Mouse (Mus musculus): ENCODE results near the gene Sfxn2. TPM values are rescaled to one million over a fixed set of nuclear protein-coding genes. Genes with fewer than 3 reads are reported as not detected.
A peak's percentile ranks its signal among the peaks of the same experiment; 100 is the strongest.

Gene Sfxn2
- polyA plus RNA-seq, 1 experiment from 2014 or later, result 11.0 TPM

DNA sequence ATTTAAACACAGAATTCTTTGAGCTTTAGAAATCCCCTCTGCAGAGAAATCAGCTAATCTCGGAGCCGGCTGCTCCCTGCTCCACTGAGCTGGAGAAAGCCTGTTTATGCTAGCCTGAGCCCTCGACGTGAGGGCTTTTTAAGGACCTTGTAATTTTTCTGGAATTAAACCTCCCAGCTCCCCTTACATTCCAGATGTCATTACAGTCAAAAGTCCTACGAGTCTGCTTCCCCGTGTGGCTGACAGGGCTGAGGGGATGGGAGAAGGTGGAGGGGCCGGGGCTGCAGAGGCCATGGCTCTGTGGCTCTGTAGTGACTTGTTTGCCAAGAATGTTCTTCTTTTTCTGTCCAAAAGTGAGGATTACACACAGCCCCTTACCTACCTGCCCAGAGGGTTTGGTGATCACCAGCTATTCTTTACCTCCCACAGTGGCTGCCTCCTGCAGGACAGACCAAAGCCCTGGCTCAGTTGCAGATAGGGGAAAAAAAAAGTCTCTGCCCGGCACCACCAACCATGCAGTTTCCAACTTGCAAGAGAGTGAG is 42.6 kb upstream of the Sfxn2 start:
- Histone ChIP-seq H3K9ac (replicated peaks) (peak overlapping the region; percentile 29; the same call in 1 of the 2 replicates), H3K4me1 (peaks cover 86% of the 10 kb centered on the region), H3K4me3 (replicated peaks) (no peak overlapping the region), H3K9me3 (replicated peaks) (no peaks in the 10 kb centered on the region), H3K36me3 (no peaks in the 10 kb centered on the region), H3K27ac (replicated peaks) (peak overlapping the region; percentile 79), H3K4me2 (peak overlapping the region; percentile 23; the same call in 1 of the 2 replicates), H3K27me3 (replicated peaks) (no peaks in the 10 kb centered on the region)
- no peak for ATAC-seq (ENCODE audit: low FRiP score)
- WGBS, result 14% methylated on average over 8 of the region's 8 CpGs

DNA sequence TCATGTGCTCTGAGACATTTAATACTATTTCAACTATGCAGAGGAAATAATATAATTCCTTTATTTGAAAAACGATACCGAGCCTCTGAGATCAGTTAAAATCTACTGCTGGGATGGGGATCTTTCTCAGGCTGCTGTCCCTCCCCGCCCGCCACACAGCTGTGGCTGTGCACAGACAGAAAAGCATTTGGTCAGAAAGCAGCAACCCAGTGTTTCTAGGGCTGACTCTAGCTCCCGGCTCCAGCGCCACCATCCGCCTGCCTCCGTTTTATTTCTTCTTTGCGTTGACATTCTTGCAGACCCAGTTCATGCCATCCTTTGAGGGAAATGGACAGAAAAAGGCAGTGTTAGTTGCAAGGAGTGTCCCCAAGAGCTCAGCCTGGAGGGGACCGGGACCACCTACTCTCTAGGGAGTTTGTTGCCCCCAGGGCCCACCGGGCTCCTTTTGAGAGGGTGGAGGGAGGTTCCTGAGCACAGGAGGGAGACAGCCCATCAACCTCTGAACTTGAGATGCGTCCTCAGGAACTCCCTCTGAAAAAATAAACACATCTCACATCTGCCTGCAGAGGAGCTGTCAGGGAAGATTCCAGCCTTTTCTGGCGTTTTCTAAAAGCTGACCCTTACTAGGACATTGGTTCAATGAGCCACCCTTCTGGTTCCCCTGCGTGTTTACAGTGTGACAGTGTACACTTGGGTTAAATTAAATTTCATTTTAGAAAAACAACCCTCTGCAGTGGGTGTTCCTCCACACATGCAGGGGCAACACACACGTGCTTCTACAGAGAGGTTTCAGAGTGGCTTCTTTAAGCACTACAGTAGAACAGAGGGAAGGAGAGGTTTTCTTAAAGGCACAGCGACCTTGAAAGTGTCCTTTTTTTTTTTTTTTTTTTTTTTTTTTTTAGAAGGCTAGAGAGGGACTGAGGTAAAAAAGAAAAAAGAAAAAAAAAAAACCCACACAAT is 41.8 kb upstream of the Sfxn2 start:
- H3K9ac ChIP-seq (replicated peaks), result no peak overlapping the region

DNA sequence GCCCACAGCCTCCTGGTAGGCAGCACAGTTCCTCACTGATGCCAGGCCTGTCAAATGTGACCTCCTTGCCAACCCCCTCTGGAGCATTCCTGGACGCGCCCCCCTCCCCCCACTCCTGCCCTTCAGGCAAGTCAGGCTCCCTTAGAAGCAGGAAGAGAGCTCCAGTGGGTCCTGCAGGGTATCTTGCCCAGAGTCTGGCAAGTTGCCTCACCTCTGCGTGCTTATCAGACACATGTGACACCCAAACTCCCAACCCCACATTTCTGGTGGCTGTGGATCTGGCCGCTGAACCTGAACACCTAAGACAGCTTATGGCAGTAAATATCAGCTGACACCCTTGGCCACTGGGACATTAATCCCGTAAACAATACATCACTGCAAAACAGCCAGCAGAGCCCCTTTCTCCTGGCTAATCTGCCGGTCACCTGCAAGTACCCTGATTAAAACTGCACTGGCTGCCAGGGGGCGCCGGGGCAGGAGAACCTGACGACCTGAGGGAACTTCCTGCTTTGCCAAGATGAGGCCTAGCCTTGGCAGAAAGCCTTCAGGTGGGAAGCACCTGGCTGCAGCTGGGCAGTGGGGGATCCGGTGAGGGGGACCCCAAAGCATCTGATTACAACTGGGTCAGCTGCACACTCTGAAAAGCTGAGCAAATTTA is 41.0 kb upstream of the Sfxn2 start:
- Histone ChIP-seq H3K27ac (replicated peaks) (peak overlapping the region; percentile 79), H3K4me3 (replicated peaks) (no peak overlapping the region), H3K27me3 (replicated peaks) (no peaks in the 10 kb centered on the region), H3K36me3 (peaks cover 4% of the 10 kb centered on the region; the same call in 1 of the 2 replicates), H3K9me3 (replicated peaks) (no peaks in the 10 kb centered on the region), H3K4me2 (no peak overlapping the region), H3K9ac (replicated peaks) (0 out of 2 replicates have a peak overlapping the region, but pooled peaks have one; percentile 4), H3K4me1 (peaks cover 73% of the 10 kb centered on the region)
- 18% methylated on average over 10 of the region's 10 CpGs for WGBS
- ATAC-seq (ENCODE audit: low FRiP score), result no peak

More for the DNA sequence above, 41.8 kb upstream of the Sfxn2 start:
- WGBS, result 10% methylated on average over 16 of the region's 16 CpGs
- no peak for ATAC-seq (ENCODE audit: low FRiP score)
- Histone ChIP-seq H3K4me1 (peaks cover 78% of the 10 kb centered on the region), H3K27me3 (replicated peaks) (no peaks in the 10 kb centered on the region), H3K4me3 (replicated peaks) (no peak overlapping the region), H3K4me2 (peak overlapping the region; percentile 23), H3K9me3 (replicated peaks) (no peaks in the 10 kb centered on the region), H3K36me3 (no peaks in the 10 kb centered on the region), H3K27ac (replicated peaks) (peak overlapping the region; percentile 79)

DNA sequence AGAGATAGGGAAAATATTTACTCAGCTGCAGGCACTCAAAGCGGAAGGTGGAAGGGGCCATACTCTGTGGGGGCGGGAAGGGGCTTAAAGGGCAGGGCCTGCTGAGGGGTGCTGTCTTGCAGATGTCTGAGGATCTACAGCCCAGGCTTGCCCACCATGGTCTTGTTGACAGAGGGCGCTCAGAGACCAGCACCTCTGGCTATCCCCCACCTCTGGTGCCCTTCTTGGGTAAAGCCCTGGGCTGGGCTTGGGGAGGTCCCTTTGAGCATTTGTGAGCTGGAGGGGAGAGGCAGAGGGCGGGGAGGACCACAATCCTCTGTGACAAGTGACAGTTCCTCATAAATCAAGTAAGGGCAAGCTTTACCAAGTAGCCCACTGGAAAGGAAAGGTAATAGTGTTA is 40.1 kb upstream of the Sfxn2 start:
- no peak overlapping the region for H3K4me3 ChIP-seq (replicated peaks)
- H3K27me3 ChIP-seq (replicated peaks), result no peaks in the 10 kb centered on the region
- peak overlapping the region; percentile 79 for H3K27ac ChIP-seq (replicated peaks)
- 54% methylated on average over 4 of the region's 4 CpGs for WGBS
- H3K4me1 ChIP-seq, result peaks cover 64% of the 10 kb centered on the region
- no peak for ATAC-seq (ENCODE audit: low FRiP score)
- no peak overlapping the region for H3K9ac ChIP-seq (replicated peaks)
- peaks cover 4% of the 10 kb centered on the region; the same call in 1 of the 2 replicates for H3K36me3 ChIP-seq
- no peaks in the 10 kb centered on the region for H3K9me3 ChIP-seq (replicated peaks)
- H3K4me2 ChIP-seq, result no peak overlapping the region

DNA sequence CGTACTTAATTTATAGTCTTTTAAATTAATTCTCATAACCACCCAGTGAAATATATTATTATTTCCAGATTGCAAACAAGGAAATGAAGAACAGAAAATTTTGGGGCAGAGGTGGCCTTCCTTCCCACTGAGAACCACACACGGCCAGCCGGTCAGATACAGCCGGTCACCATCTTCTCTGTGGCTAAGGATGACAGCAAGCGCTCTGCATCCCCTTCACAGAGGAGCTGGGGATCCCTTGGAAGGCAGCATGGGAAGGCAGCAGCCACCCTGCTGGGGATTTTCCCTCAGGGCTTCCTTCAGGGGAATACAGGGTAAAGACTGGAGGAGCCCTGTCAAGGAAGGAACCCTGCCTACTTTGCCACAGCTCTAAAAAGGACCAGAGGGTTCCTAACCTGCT is 39.6 kb upstream of the Sfxn2 start:
- H3K27ac ChIP-seq (replicated peaks), result peak overlapping the region; percentile 79; the same call in 1 of the 2 replicates
- H3K9me3 ChIP-seq (replicated peaks), result no peaks in the 10 kb centered on the region
- H3K9ac ChIP-seq (replicated peaks), result no peak overlapping the region
- peaks cover 4% of the 10 kb centered on the region; the same call in 1 of the 2 replicates for H3K36me3 ChIP-seq
- WGBS, result 64% methylated on average over 5 of the region's 5 CpGs
- no peak overlapping the region for H3K4me2 ChIP-seq
- H3K4me3 ChIP-seq (replicated peaks), result no peak overlapping the region
- no peaks in the 10 kb centered on the region for H3K27me3 ChIP-seq (replicated peaks)
- ATAC-seq (ENCODE audit: low FRiP score), result no peak
- H3K4me1 ChIP-seq, result peaks cover 59% of the 10 kb centered on the region

DNA sequence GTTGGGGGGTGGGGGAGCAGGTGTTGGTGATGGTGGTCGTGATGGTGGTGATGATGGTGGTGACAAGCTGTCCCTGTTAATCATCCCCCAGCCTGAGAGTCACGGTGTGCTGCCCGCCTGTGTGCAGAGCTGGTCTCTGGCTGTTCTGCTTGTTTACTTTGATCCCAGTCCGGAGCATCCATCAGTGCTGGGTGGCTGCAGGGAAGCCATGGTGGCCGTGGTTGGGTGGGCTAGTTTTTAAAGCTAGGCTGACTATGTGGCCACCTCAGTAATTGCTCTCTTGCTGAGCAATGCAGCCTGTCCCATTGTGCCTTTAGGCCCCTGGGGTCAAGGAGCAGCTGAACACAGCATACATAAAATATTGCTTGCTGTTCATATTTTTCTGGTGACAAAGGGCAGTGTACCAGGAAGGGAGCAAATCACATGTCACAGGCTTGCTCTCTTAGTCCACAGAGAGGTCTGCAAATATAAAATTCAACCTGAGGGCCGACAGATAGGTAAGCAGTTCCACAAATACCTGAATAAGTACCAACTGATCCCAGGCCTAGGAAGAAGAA is 38.5 kb upstream of the Sfxn2 start:
- Histone ChIP-seq H3K4me1 (peaks cover 48% of the 10 kb centered on the region), H3K27ac (replicated peaks) (no peak overlapping the region), H3K27me3 (replicated peaks) (no peaks in the 10 kb centered on the region), H3K9ac (replicated peaks) (no peak overlapping the region), H3K36me3 (peaks cover 8% of the 10 kb centered on the region; the same call in 1 of the 2 replicates), H3K9me3 (replicated peaks) (no peaks in the 10 kb centered on the region), H3K4me3 (replicated peaks) (no peak overlapping the region), H3K4me2 (no peak overlapping the region)
- 30% methylated on average over 6 of the region's 6 CpGs for WGBS
- no peak for ATAC-seq (ENCODE audit: low FRiP score)

DNA sequence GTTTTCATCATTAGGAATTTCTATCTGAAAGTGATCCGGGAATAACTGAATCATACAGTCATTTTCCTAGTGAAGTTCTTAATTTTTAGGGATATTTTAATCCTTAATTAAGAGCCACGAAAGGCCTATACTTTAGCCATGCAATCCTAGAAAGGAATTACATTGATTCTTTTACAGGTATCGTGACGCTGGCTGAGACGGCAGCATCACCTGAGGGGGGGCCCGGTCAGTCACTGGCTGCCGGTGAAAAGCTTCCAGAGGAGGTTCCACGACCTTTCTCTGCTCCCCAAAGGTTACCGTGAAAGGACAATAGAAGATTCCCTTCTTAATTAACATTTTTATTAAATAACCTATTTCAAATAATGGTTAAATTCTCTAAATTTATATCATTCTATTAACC is 35.8 kb upstream of the Sfxn2 start:
- H3K4me2 ChIP-seq, result no peak overlapping the region
- no peak for ATAC-seq (ENCODE audit: low FRiP score)
- peaks cover 21% of the 10 kb centered on the region for H3K4me1 ChIP-seq
- 86% methylated on average over 9 of the region's 9 CpGs for WGBS
- H3K4me3 ChIP-seq (replicated peaks), result no peak overlapping the region
- no peaks in the 10 kb centered on the region for H3K27me3 ChIP-seq (replicated peaks)
- H3K36me3 ChIP-seq, result peaks cover 32% of the 10 kb centered on the region
- H3K9me3 ChIP-seq (replicated peaks), result no peaks in the 10 kb centered on the region
- no peak overlapping the region for H3K27ac ChIP-seq (replicated peaks)
- H3K9ac ChIP-seq (replicated peaks), result no peak overlapping the region

DNA sequence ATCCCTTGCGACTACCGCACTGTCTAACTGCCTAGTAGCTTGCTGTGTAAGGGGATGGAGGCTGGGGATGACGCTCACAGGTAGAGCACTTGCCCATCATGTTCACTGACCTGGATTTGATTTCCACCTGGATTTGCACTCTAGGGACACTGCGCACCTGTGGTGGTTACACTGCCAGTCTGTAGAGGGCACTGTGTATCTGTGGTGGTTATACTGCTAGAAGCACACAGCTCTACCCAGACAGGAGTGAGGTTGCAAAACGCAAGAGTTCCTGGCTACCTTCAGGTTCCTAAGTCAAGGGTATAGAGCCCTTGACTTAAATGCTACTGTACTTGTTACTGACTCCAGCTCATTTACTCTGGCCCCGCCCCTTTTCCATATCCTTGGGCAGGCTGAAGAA is 35.0 kb upstream of the Sfxn2 start:
- H3K36me3 ChIP-seq, result peaks cover 40% of the 10 kb centered on the region
- H3K9me3 ChIP-seq (replicated peaks), result no peaks in the 10 kb centered on the region
- 87% methylated on average over 6 of the region's 6 CpGs for WGBS

DNA sequence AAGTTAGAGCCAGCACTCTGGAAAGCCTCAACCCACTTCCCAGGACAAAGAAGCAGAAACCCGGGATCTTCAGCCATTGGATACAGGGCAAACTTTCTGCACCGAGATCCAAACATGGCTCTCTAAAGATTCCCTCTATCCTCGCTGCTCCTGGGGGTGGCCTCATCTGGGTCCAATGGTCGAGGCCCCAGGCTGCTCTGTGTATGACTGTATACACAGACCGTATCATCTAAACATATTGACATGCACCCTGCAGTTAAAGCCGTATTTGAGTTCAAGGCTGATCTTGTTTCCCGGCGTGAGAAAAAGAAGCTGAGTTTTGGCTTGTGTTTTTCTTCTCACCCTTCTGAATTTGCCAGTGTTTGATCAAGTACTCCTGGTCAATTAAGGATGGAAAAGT is 30.4 kb upstream of the Sfxn2 start:
- Histone ChIP-seq H3K4me2 (no peak overlapping the region), H3K36me3 (peaks cover 48% of the 10 kb centered on the region), H3K9me3 (replicated peaks) (no peaks in the 10 kb centered on the region), H3K27me3 (replicated peaks) (no peaks in the 10 kb centered on the region), H3K9ac (replicated peaks) (no peak overlapping the region), H3K27ac (replicated peaks) (no peak overlapping the region), H3K4me3 (replicated peaks) (no peak overlapping the region), H3K4me1 (no peaks in the 10 kb centered on the region; the same call in 1 of the 2 replicates)
- ATAC-seq (ENCODE audit: low FRiP score), result no peak
- WGBS, result 88% methylated on average over 8 of the region's 8 CpGs

More for the DNA sequence above, 35.0 kb upstream of the Sfxn2 start:
- peaks cover 12% of the 10 kb centered on the region for H3K4me1 ChIP-seq
- ATAC-seq (ENCODE audit: low FRiP score), result no peak
- no peaks in the 10 kb centered on the region for H3K27me3 ChIP-seq (replicated peaks)
- no peak overlapping the region for H3K9ac ChIP-seq (replicated peaks)
- no peak overlapping the region for H3K4me3 ChIP-seq (replicated peaks)
- H3K27ac ChIP-seq (replicated peaks), result no peak overlapping the region
- no peak overlapping the region for H3K4me2 ChIP-seq

DNA sequence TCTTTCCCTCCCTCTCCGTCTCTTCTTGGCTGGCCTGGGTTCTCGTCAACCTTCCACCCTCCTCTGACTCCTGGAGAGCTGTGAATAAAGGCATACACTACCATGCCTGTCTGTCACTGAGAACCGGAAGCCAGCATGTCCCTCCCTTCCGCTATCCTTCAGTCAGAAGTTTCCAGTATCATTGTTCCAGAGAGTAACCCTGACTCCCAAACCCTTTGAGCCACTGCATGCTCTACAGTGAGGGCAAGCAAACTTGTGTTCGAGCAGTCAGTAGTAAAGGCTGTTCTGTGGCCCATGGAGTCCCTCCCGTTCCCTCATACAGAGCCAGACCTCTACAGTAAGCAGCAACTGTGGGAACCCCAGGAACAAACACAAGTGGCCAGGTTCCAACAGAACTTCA is 25.6 kb upstream of the Sfxn2 start:
- H3K9me3 ChIP-seq (replicated peaks), result no peaks in the 10 kb centered on the region

DNA sequence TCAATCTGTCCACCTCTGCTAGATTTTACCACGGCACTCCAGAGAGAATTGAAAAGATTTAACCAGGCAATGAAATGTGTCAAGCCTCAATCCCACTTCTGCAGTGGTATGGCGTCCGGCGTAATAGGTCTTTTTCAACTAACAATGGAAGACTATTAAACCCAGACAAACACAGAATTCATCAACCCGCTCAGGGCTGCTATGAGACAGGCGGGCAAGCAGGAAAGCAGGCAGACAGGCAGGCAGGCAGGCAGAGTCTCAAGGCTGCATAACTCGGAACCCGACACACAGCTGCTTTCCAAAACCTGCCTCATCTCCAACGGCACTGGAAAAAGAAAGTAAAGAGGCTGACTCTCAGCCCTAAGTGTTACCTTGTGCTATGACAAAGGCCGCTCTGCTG is 25.1 kb upstream of the Sfxn2 start:
- no peak overlapping the region for H3K4me3 ChIP-seq (replicated peaks)

More for the DNA sequence above, 25.6 kb upstream of the Sfxn2 start:
- H3K27me3 ChIP-seq (replicated peaks), result no peaks in the 10 kb centered on the region
- H3K9ac ChIP-seq (replicated peaks), result no peak overlapping the region
- H3K27ac ChIP-seq (replicated peaks), result peak overlapping the region; percentile 52
- no peak overlapping the region for H3K4me2 ChIP-seq
- WGBS, result 56% methylated on average over 6 of the region's 6 CpGs
- ATAC-seq (ENCODE audit: low FRiP score), result no peak
- no peak overlapping the region for H3K4me3 ChIP-seq (replicated peaks)
- peaks cover 5% of the 10 kb centered on the region; the same call in 1 of the 2 replicates for H3K4me1 ChIP-seq
- H3K36me3 ChIP-seq, result peaks cover 48% of the 10 kb centered on the region

More for the DNA sequence above, 25.1 kb upstream of the Sfxn2 start:
- H3K36me3 ChIP-seq, result peaks cover 43% of the 10 kb centered on the region
- no peaks in the 10 kb centered on the region for H3K27me3 ChIP-seq (replicated peaks)
- 32% methylated on average over 10 of the region's 10 CpGs for WGBS
- H3K4me2 ChIP-seq, result no peak overlapping the region; the same call in 1 of the 2 replicates
- peaks cover 8% of the 10 kb centered on the region for H3K4me1 ChIP-seq
- no peak overlapping the region for H3K9ac ChIP-seq (replicated peaks)
- H3K9me3 ChIP-seq (replicated peaks), result no peaks in the 10 kb centered on the region
- peak overlapping the region; percentile 52 for H3K27ac ChIP-seq (replicated peaks)
- no peak for ATAC-seq (ENCODE audit: low FRiP score)
